Mouse (Mus musculus) left cerebral cortex, adult 18-20 months (tissue): ENCODE measurements at regions not wholly inside any gene's neighbourhood (a gene's known extent, or its start where the extent isn't known, plus 50 kb on each side); places are given as distances from the start of the nearest gene placed in this dataset.

Source experiments
- DNase-seq, 2 experiments: peaks; one replicate each; pipeline ENCODE4 v3.0.0; 2021 to 2022; ENCODE audit warnings: low spot score in 2 of 2, mixed read lengths in 1 of 2

GRCm38 (mm10) chr14:102469326-102469725, 513.1 kb downstream of the Kctd12 start:
- DNase-seq = no peak

GRCm38 (mm10) chr14:102461001-102461400, 521.4 kb downstream of the Kctd12 start:
- DNase-seq = no peak

- DNase-seq = no peak
These were observed 542.7 kb downstream of the Kctd12 start for GRCm38 (mm10) chr14:102439738-102440137.

GRCm38 (mm10) chr14:102403397-102404115, 578.9 kb downstream of the Kctd12 start:
- DNase-seq = no peak

GRCm38 (mm10) chr14:102402061-102402689, 580.3 kb downstream of the Kctd12 start:
- DNase-seq = no peak

GRCm38 (mm10) chr14:102396036-102396734, 586.3 kb downstream of the Kctd12 start:
- DNase-seq = no peak

- DNase-seq = no peak
These were observed 590.1 kb downstream of the Kctd12 start for GRCm38 (mm10) chr14:102392351-102392750.

- DNase-seq = no peak
These were observed 609.4 kb downstream of the Kctd12 start for GRCm38 (mm10) chr14:102372994-102373567.

GRCm38 (mm10) chr14:102361589-102361988, 620.8 kb downstream of the Kctd12 start:
- DNase-seq = no peak

GRCm38 (mm10) chr14:102329409-102329808, 599.7 kb downstream of the Lmo7 start:
- no peak for DNase-seq

- DNase-seq = no peak
These were observed 576.6 kb downstream of the Lmo7 start for GRCm38 (mm10) chr14:102306332-102306731.

- DNase-seq = no peak
These were observed 573.1 kb downstream of the Lmo7 start for GRCm38 (mm10) chr14:102302826-102303225.

- DNase-seq = no peak
These were observed 570.5 kb downstream of the Lmo7 start for GRCm38 (mm10) chr14:102300251-102300650.

GRCm38 (mm10) chr14:102291361-102291760, 561.6 kb downstream of the Lmo7 start:
- DNase-seq = no peak

GRCm38 (mm10) chr14:102250076-102250475, 520.3 kb downstream of the Lmo7 start:
- no peak for DNase-seq

GRCm38 (mm10) chr14:102248581-102248980, 518.8 kb downstream of the Lmo7 start:
- DNase-seq = no peak

- DNase-seq = no peak
These were observed 518.3 kb downstream of the Lmo7 start for GRCm38 (mm10) chr14:102248023-102248422.

- no peak for DNase-seq
These were observed 514.2 kb downstream of the Lmo7 start for GRCm38 (mm10) chr14:102243806-102244536.

- peak; percentile 8 to 45 for DNase-seq
These were observed 487.0 kb downstream of the Lmo7 start for GRCm38 (mm10) chr14:102216581-102217368.

GRCm38 (mm10) chr14:102215267-102215964, 485.7 kb downstream of the Lmo7 start:
- DNase-seq = no peak
